Mouse (Mus musculus) small intestine, adult 2 months (tissue): ENCODE data around the gene Mllt11.

Source experiments
- CTCF ChIP-seq: fragments of 200-500 bp; IDR thresholded peaks from 2 replicates; pipeline ENCODE4 v1.5.1; 2012; ENCODE audit warnings: low read depth, mild to moderate bottlenecking, control low read depth, inconsistent platforms, low read length, moderate library complexity, mixed read lengths; ENCODE audit not compliant: insufficient replicate concordance, insufficient read length; ENCODE audit errors: extremely low read depth
- POLR2A ChIP-seq: fragments of 200-500 bp; IDR thresholded peaks from 2 replicates; pipeline ENCODE4 v1.6.1; 2012; ENCODE audit warnings: low read depth, mild to moderate bottlenecking, control low read depth, inconsistent platforms, low read length, moderate library complexity

DNA sequence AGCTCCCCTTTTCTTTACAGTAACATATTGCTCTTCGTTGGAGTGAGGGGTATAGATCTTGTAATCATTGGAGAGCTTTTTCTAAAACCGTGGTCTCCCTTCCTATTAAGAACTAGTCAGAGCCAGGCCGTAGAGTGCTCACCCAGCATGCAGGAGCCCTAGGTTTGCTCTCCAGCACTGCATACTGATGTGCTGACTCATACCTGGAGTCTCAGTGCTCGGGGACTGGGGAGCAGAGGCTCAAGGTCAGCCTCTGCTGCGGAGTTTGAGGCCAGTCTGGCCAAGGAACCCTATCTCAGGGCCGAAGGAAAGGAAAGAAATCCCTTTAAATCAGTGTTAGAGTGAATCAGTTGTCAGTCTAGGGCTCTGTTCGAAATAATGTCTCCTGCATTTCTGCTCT is 800 bp upstream of the Mllt11 start:
- no peak for TF ChIP-seq CTCF
- no peak for TF ChIP-seq POLR2A
